Mouse (Mus musculus) fibroblast of lung, adult 2 months (primary cell): ENCODE measurements around the gene Ripply1.
"Not testable (repeated sequence)": the region's sequence is repeated elsewhere in the genome, so short reads cannot be mapped to it uniquely, and the experiment has no call there.

Experiments
- DNase-seq: peaks from one replicate; pipeline ENCODE4 v3.0.0-alpha.2; 2011; ENCODE audit warnings: low read depth

Ripply1 gene

DNA sequence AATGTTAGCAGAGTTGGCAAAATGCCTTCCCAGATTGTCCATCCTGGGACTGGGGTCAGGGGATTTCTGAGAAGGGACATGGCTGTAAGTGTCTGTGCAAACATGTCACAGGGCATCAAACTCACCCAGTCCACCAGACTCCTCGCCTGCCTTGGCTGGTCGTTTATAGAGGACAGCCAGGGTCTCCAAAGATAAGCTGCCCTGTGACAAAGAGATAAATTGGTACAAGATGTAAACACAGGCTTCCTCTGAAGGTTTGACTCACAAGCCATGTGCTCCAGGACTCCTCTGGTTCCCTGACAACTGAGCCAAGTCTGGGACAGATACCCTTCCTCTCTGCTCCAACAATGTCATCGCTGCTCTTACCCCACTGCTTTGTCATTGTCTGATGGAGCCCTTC lies 1.2 kb downstream of the Ripply1 start:
- no peak for DNase-seq

DNA sequence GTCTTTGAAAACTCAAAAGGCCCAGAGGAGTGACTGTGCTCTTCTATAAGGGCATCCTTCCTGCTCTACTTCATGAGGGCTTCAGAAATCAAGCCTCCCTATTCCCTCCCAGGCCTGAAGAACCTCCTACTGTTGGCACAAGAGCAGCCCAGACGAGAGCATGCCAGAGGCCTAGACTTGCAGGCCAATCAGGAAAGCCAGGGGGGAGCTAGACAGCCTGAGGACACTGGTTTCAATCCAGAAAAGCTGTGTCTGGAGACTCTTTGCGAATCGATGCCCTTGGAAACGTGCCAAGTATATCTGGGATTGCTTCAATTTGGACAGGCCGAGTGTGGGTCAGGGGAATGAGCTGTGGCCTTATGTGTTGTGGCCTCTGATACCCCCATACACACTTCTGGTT lies 2.8 kb downstream of the Ripply1 start:
- no peak for DNase-seq

DNA sequence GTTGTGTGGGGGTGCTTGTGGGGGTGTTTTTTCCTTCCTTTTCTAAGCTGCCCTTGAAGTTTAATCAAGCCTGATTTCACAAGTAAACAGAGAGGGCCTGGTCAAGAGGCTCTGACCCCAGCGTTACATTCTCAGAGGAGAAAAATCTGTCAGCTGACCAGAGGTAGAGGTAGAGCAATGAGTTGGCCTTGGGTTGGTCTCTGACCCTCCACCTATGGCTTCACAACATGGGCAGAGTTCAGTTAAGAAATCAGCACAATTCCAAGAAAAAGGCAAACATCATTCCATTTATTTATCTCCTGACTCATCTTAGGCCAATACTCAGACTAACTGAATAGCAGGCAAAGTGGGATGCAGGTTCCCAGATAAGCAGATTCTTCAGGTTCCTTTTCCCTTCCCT lies 3.3 kb downstream of the Ripply1 start:
- DNase-seq, result no peak

DNA sequence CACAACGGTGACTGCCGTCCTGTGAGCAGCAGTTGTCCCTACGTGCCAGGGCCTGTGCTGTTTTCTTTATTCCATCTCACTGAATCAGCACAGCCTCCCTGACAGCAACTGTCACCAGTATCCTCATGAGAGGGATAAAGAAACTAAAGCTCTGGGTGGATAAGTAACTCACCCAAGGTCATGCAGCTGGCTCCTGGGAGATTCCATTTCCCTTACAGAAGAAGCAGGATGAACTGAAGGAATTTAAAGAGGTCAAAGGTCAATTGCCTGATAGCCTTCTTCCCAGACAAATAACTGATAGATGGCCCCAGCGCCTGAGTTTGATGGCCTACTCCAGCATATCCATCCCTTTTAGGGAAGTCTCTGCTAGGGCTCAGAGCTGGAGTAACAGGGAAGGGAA lies 4.8 kb downstream of the Ripply1 start:
- no peak for DNase-seq

DNA sequence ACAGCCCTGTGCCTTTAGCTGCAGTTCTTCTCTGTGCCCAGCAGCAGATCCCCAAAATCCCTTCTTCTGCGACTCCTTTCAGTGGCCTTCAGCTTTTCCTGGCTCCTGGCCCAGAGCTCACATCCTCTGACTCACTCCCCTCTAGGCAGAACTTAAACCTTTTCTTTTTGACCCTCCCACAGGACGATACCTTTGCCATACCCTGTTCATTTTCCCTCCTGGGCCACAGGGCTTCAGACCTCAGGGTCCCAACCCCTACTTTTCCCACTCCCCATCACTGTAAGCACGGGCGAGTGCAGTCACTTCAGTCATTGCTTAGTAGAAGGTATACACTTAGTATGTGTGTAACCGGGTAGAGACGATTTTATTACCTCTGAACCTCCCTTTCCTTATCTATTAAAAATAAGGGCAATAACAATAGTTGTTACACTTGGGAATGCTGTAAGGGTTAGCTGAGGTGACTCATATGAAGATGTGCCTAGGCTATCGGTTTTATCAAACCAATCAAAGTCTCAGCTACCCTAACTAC lies 7.0 kb downstream of the Ripply1 start:
- DNase-seq, result no peak

DNA sequence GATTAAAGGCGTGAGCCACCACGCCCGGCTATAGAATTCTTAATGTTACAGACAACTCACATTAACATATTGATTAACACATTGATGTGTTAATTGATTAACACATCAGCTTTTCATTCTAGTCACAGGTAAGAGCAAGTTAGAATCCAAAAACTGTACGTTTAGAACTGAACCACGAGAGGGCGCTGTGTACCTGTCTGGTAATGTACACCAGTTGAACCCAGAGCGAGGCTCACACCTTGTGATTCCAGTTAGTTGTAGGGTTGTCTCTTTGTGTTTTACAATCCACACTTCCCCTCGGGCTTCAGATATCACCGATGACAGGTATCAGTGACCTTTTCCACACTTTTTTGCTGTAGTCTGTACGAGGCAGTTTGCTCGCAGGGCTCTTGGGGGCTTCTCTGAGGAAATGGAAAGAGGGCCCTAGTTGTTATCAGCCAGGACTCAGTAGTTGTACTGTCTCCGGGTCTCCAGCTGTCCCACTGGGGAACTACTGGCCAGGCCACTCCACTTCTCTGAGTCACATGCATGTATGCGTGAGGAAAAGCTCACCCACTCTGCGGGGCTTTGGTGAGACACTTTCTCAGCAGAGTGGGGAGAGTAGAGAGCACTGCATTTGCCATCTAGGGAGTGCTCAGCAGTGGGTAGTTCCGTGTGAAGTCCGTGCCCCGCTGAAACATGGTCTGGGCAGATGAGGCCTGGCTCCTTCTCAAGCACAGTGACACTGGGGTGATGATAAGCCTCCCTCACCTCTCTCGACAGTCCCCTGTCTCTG lies 7.7 kb downstream of the Ripply1 start:
- DNase-seq, result no peak

DNA sequence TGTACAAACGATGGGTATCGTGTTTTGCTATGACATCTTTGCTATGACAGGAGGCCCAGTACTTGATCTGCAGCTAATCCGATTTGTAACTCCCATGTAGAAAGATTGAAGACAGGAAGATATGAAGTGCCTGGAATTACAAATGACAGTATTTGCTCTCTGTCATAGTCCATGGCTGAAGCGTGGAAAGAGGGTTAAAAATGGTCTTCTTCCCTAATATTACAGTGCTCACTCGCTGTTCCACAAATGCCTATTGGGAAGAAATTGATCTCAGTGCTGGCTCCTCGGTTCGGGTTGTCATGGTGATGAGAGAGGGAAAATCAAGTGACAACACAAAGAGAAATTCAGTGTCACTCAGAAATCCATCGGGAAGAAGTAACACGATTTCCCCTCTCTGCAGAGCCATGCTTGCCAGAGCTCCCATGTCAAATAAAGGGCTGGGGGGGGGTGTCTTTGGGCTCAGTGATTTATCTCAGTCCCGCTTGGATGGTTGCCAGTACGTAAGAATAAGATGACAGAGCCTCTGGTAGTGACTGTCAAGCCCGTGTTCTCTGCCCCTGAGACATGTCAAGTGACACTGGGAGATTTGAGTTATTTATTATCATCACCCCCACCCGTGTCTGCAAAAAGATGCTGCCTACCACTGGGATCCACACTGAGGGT lies 12.0 kb downstream of the Ripply1 start:
- no peak for DNase-seq

DNA sequence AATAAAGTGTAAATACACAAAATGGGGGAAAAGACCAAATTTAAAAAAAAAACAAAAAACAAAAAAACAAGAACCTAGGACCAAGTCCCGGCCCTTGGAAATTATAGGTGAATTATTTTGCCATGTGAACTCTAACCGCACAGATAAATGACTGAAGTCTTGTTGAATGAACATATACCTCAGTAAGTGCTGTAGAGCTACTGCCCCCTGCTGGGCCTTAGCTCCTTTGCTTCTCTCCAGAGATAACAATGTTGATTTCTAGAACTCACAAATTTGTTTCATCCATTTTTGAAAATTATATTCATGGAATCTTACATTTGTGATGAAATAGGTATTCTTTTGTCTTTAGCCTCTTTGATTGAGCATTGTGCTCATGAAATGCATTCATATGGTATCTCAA lies 19.6 kb downstream of the Ripply1 start:
- DNase-seq, result no peak

DNA sequence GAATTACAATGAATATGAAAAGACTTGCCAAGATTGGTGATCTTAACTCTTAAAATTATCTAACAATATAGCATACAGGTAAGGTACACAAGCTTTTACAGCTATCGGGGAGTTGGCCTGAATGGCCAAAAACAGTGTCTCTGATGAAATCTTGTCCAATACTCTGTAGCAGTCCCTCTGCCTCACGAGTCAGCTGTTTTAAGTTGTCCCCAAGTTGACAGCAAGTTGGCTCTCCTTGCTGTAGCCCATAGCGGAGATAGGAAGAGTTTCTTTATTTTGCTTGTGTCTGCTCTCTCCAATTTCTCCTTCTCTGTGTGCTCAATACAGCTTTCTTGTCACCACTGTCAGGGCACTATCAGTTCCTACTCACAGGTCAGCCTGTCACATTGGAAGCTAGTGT lies 23.5 kb downstream of the Ripply1 start:
- DNase-seq, result not testable (repeated sequence)

DNA sequence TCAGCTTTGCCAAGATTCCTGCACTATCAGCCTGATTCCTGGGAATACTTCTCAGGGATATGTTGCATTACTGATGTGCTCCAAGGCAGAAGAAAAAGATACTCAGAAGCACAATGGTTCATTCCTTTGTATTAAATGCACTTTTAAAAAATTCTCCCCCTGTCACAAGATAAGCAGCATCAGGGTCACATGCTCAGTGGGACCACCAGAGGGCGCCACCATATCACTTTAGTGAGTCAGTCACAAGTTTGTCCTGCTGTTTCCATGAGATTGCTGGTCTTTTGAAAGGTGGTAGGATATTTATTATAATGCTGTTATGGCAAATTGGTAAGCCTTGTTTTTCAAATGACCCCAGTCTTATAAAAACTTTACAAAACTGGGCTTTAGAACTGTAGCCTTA lies 30.3 kb downstream of the Ripply1 start:
- no peak for DNase-seq

DNA sequence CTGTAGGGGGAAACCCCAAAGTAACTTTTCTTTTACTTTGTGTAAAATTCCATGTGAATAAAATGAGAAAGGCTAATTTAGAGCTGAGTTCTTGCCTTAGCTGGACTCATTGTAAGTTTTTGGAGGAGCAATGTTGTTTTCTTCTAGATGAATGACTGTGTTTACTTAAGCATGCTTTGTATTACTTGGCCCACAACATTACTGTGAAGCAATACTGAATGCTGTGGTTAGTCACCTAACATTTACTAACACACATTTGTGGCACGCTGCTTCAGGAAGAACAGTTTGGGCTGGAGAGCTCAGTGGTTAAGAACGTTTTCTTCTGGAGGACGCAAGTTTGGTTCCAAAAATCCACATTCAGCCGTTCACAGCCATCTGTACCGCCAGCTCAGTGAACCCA lies 45.1 kb downstream of the Ripply1 start:
- DNase-seq, result peak; percentile 2

DNA sequence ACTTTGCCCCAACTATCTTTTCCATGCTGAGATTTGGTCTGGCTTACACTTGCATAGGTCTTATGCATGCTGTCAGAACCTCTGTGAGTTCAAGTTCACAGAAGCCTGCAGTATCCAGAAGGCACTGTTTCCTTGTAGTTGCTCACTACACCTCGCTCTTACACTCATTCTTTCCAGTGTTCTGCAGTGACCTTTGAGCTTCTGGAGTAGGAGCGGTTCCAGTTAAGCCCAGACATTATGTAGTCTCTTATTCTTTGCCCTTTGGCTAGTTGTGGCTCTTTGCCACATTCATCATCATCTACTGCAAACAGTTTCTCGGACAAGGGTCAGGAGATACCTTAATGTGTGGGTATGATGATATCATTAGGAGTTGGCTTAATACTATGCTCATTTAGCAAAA lies 51.6 kb downstream of the Ripply1 start:
- no peak for DNase-seq
